Mouse (Mus musculus): Measurements from ENCODE around the gene Styxl1. TPM values are rescaled to one million over a fixed set of nuclear protein-coding genes. Genes with fewer than 3 reads are reported as not detected.

Styxl1 gene
- polyA plus RNA-seq, 1 experiment from 2014 or later: 3.1 TPM

GRCm38 (mm10) chr5:135735741-135736140, 42.4 kb downstream of the Styxl1 start:
- Histone ChIP-seq H3K4me3 (replicated peaks) (no peak overlapping the region), H3K9me3 (replicated peaks) (no peaks in the 10 kb centered on the region), H3K9ac (no peak overlapping the region), H3K27me3 (no peaks in the 10 kb centered on the region), H3K4me2 (replicated peaks) (no peak overlapping the region), H3K4me1 (no peaks in the 10 kb centered on the region), H3K36me3 (peaks cover 71% of the 10 kb centered on the region), H3K27ac (replicated peaks) (no peak overlapping the region)
- 92% methylated on average over 13 of the region's 13 CpGs for WGBS
- no peak for ATAC-seq (ENCODE audit: insufficient number of reproducible peaks, low FRiP score, low TSS enrichment, low read depth)

- no peak for ATAC-seq (ENCODE audit: insufficient number of reproducible peaks, low FRiP score, low TSS enrichment, low read depth)
These were observed 44.0 kb downstream of the Styxl1 start for GRCm38 (mm10) chr5:135734057-135734680.

DNA sequence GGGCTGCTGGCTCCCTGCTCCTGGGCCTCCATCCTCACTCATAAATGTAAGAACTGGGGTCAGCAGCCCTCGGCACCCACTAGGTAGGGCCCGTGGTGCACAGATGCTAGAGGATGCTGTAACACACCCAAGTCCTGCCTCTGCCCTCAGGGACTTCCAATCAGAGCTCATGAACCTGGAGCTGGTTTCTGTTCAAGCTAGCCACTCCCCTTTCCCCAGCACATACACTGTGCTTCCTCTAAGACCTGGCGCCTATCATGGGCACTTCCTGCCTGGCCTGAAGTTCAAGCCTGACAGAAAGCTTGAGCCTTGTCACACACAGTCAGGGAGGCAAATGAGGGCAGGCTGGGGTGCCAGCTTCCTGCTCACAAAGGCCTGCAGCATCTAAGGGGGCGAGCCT, 45.1 kb downstream of the Styxl1 start:
- Histone ChIP-seq H3K27me3 (no peaks in the 10 kb centered on the region), H3K4me3 (replicated peaks) (no peak overlapping the region), H3K9ac (no peak overlapping the region), H3K4me2 (replicated peaks) (no peak overlapping the region), H3K36me3 (peaks cover 87% of the 10 kb centered on the region), H3K4me1 (no peaks in the 10 kb centered on the region), H3K27ac (replicated peaks) (no peak overlapping the region), H3K9me3 (replicated peaks) (no peaks in the 10 kb centered on the region)
- no peak for ATAC-seq (ENCODE audit: insufficient number of reproducible peaks, low FRiP score, low TSS enrichment, low read depth)
- WGBS: 89% methylated on average over 4 of the region's 4 CpGs

More at GRCm38 (mm10) chr5:135734057-135734680, 44.0 kb downstream of the Styxl1 start:
- no peak overlapping the region for H3K4me2 ChIP-seq (replicated peaks)
- H3K4me3 ChIP-seq (replicated peaks): no peak overlapping the region
- no peaks in the 10 kb centered on the region for H3K27me3 ChIP-seq
- H3K36me3 ChIP-seq: peaks cover 86% of the 10 kb centered on the region
- H3K4me1 ChIP-seq: no peaks in the 10 kb centered on the region
- H3K27ac ChIP-seq (replicated peaks): no peak overlapping the region
- 92% methylated on average over 42 of the region's 42 CpGs for WGBS
- H3K9ac ChIP-seq: no peak overlapping the region
- H3K9me3 ChIP-seq (replicated peaks): no peaks in the 10 kb centered on the region

GRCm38 (mm10) chr5:135731322-135731721, 46.9 kb downstream of the Styxl1 start:
- no peaks in the 10 kb centered on the region for H3K27me3 ChIP-seq
- no peak overlapping the region for H3K4me2 ChIP-seq (replicated peaks)
- peaks cover 72% of the 10 kb centered on the region for H3K36me3 ChIP-seq
- H3K4me1 ChIP-seq: peaks cover 9% of the 10 kb centered on the region
- no peak overlapping the region for H3K4me3 ChIP-seq (replicated peaks)
- no peak overlapping the region for H3K27ac ChIP-seq (replicated peaks)
- WGBS: 89% methylated on average over 16 of the region's 16 CpGs
- no peaks in the 10 kb centered on the region for H3K9me3 ChIP-seq (replicated peaks)
- no peak overlapping the region for H3K9ac ChIP-seq
- no peak for ATAC-seq (ENCODE audit: insufficient number of reproducible peaks, low FRiP score, low TSS enrichment, low read depth)

GRCm38 (mm10) chr5:135730916-135731315, 47.3 kb downstream of the Styxl1 start:
- Histone ChIP-seq H3K4me2 (replicated peaks) (no peak overlapping the region), H3K27ac (replicated peaks) (no peak overlapping the region), H3K4me1 (peaks cover 13% of the 10 kb centered on the region), H3K9me3 (replicated peaks) (no peaks in the 10 kb centered on the region), H3K36me3 (peaks cover 68% of the 10 kb centered on the region), H3K4me3 (replicated peaks) (no peak overlapping the region), H3K9ac (no peak overlapping the region), H3K27me3 (no peaks in the 10 kb centered on the region)
- no peak for ATAC-seq (ENCODE audit: insufficient number of reproducible peaks, low FRiP score, low TSS enrichment, low read depth)
- 92% methylated on average over 10 of the region's 10 CpGs for WGBS

GRCm38 (mm10) chr5:135730278-135730677, 47.9 kb downstream of the Styxl1 start:
- 91% methylated on average over 10 of the region's 10 CpGs for WGBS
- ATAC-seq (ENCODE audit: insufficient number of reproducible peaks, low FRiP score, low TSS enrichment, low read depth): no peak
- no peak overlapping the region for H3K27ac ChIP-seq (replicated peaks)
- H3K27me3 ChIP-seq: no peaks in the 10 kb centered on the region
- H3K36me3 ChIP-seq: peaks cover 62% of the 10 kb centered on the region
- no peak overlapping the region for H3K9ac ChIP-seq
- no peak overlapping the region for H3K4me2 ChIP-seq (replicated peaks)
- no peak overlapping the region for H3K4me3 ChIP-seq (replicated peaks)
- peaks cover 19% of the 10 kb centered on the region for H3K4me1 ChIP-seq
- H3K9me3 ChIP-seq (replicated peaks): no peaks in the 10 kb centered on the region

- H3K36me3 ChIP-seq: peaks cover 52% of the 10 kb centered on the region
- H3K4me1 ChIP-seq: peaks cover 28% of the 10 kb centered on the region
- H3K9me3 ChIP-seq (replicated peaks): no peaks in the 10 kb centered on the region
- H3K27me3 ChIP-seq: no peaks in the 10 kb centered on the region
- no peak for ATAC-seq (ENCODE audit: insufficient number of reproducible peaks, low FRiP score, low TSS enrichment, low read depth)
- WGBS: 88% methylated on average over 13 of the region's 13 CpGs
- no peak overlapping the region for H3K4me2 ChIP-seq (replicated peaks)
- no peak overlapping the region for H3K27ac ChIP-seq (replicated peaks)
- no peak overlapping the region for H3K4me3 ChIP-seq (replicated peaks)
- H3K9ac ChIP-seq: no peak overlapping the region
These were observed 48.8 kb downstream of the Styxl1 start for GRCm38 (mm10) chr5:135729351-135729750.

- Histone ChIP-seq H3K36me3 (peaks cover 42% of the 10 kb centered on the region), H3K9ac (no peak overlapping the region), H3K27ac (replicated peaks) (no peak overlapping the region), H3K4me2 (replicated peaks) (no peak overlapping the region), H3K27me3 (no peaks in the 10 kb centered on the region), H3K4me3 (replicated peaks) (no peak overlapping the region), H3K9me3 (replicated peaks) (no peaks in the 10 kb centered on the region), H3K4me1 (peaks cover 35% of the 10 kb centered on the region)
- ATAC-seq (ENCODE audit: insufficient number of reproducible peaks, low FRiP score, low TSS enrichment, low read depth): no peak
- 88% methylated on average over 13 of the region's 13 CpGs for WGBS
These were observed 49.8 kb downstream of the Styxl1 start for GRCm38 (mm10) chr5:135728361-135728760.

GRCm38 (mm10) chr5:135727871-135728270, 50.3 kb downstream of the Styxl1 start:
- Histone ChIP-seq H3K4me1 (peaks cover 35% of the 10 kb centered on the region), H3K9me3 (replicated peaks) (no peaks in the 10 kb centered on the region), H3K9ac (no peak overlapping the region), H3K27me3 (no peaks in the 10 kb centered on the region), H3K27ac (replicated peaks) (no peak overlapping the region), H3K4me3 (replicated peaks) (no peak overlapping the region), H3K4me2 (replicated peaks) (no peak overlapping the region), H3K36me3 (peaks cover 37% of the 10 kb centered on the region)
- WGBS: 91% methylated on average over 9 of the region's 9 CpGs
- no peak for ATAC-seq (ENCODE audit: insufficient number of reproducible peaks, low FRiP score, low TSS enrichment, low read depth)

- no peaks in the 10 kb centered on the region for H3K27me3 ChIP-seq
- no peak for ATAC-seq (ENCODE audit: insufficient number of reproducible peaks, low FRiP score, low TSS enrichment, low read depth)
- H3K4me3 ChIP-seq (replicated peaks): no peak overlapping the region
- no peaks in the 10 kb centered on the region for H3K9me3 ChIP-seq (replicated peaks)
- H3K4me1 ChIP-seq: peaks cover 43% of the 10 kb centered on the region
- WGBS: 69% methylated on average over 2 of the region's 2 CpGs
- H3K4me2 ChIP-seq (replicated peaks): no peak overlapping the region
- H3K36me3 ChIP-seq: peaks cover 27% of the 10 kb centered on the region
- H3K9ac ChIP-seq: no peak overlapping the region
- H3K27ac ChIP-seq (replicated peaks): no peak overlapping the region
These were observed 51.4 kb downstream of the Styxl1 start for GRCm38 (mm10) chr5:135726641-135727346.

DNA sequence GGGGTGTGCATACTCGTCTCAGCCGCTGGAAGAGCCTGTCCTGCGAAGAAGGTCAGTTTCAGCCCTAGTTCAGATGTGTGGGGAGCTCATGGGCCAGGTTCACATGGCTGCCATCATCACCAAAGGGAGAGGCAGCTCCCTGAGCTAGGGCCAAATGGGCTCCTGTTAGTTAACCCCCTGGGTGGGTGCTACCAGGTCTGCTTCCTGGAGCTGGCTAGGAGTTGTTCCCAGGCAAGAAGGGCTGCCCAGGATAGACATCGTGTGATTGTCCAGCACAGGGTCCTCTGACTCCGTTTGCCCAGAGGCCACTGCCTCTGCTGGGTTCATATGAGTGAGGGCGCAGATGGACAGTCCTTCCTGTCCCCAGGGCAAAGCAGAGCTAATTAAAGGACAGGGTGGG, 52.2 kb downstream of the Styxl1 start:
- Histone ChIP-seq H3K9ac (no peak overlapping the region), H3K27me3 (no peaks in the 10 kb centered on the region), H3K4me1 (peaks cover 43% of the 10 kb centered on the region), H3K9me3 (replicated peaks) (no peaks in the 10 kb centered on the region), H3K27ac (replicated peaks) (peak overlapping the region; percentile 71), H3K36me3 (peaks cover 19% of the 10 kb centered on the region), H3K4me2 (replicated peaks) (peak overlapping the region; percentile 36), H3K4me3 (replicated peaks) (peak overlapping the region; percentile 12)
- WGBS: 34% methylated on average over 6 of the region's 6 CpGs
- ATAC-seq (ENCODE audit: insufficient number of reproducible peaks, low FRiP score, low TSS enrichment, low read depth): no peak

Data from embryonic facial prominence, embryonic 15.5 days (tissue).